In the genomic region with DNA sequence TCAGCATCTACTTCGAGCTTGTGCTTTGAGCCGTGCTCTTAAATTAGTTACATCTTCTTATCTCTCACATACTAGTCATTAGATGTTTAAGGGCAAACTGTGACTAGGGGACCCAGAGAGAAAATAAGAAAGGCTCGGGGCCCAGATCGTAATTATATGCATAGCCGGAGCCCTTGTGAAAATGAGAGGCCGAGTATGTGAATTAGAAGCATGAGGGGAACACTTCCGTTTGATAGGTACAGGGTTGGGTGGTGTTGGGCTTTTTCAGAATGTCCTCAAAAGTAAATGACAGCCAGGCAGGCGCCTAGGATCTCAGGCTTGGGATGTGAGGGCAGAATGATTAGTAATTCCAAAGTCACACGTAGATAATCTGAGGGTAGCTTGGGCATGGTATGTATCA, we compare ENCODE assay signal across 9 mouse cellular contexts. TPM values are rescaled to one million over a fixed set of nuclear protein-coding genes. Genes with fewer than 3 reads are reported as not detected.
DNase-seq lines count a peak whose midpoint lies in the region; ATAC-seq and TF ChIP-seq lines count a peak whose summit lies in the region.
"Had no signal": no experiment of that assay in that cellular context is flagged by ENCODE, and none has a peak within 500 bp of the region (broad histone marks: within the 10 kb centered on the region; RNA-seq: fewer than 3 reads in every experiment).

No protein-coding gene starts in this region.

- no peak overlapping the region for H3K27ac ChIP-seq in heart, embryonic 12.5 days (ENCODE audit: poor library complexity, severe bottlenecking)
- no peak overlapping the region for H3K27ac ChIP-seq in forebrain, embryonic 15.5 days (replicated peaks)
- H3K27ac ChIP-seq in liver, postnatal 0 days (ENCODE audit: low read depth): peak overlapping the region; percentile 78

- no peak for DNase-seq in heart, postnatal 36 days
- no peak for DNase-seq in liver, postnatal 0 days
- no peak for DNase-seq in cerebellum, adult 9-11 months
- no peak for DNase-seq in gastrocnemius, postnatal 10 days
- no peak for DNase-seq in spleen, postnatal 4 days (ENCODE audit: low spot score in 2 of 2)

- no peak for TF ChIP-seq EP300 in liver, postnatal 0 days (IDR thresholded peaks at IDR 0.05; ENCODE audit: low read depth)

- TF ChIP-seq CTCF in E14TG2a.4 (conservative IDR thresholded peaks at IDR 0.05; ENCODE audit: low read length): no peak
- no peak for TF ChIP-seq CTCF in liver, postnatal 0 days (IDR thresholded peaks at IDR 0.05; ENCODE audit: low read depth)

- no peaks in the 10 kb centered on the region for H3K9me3 ChIP-seq in heart, embryonic 12.5 days (replicated peaks)
- H3K9me3 ChIP-seq in E14TG2a.4 (ENCODE audit: low read length): no peaks in the 10 kb centered on the region
- no peaks in the 10 kb centered on the region for H3K9me3 ChIP-seq in forebrain, embryonic 15.5 days
- H3K9me3 ChIP-seq in liver, postnatal 0 days (ENCODE audit: low read length): no peaks in the 10 kb centered on the region

- peak overlapping the region; percentile 86 for H3K4me2 ChIP-seq in heart, embryonic 12.5 days
- peak overlapping the region; percentile 77 for H3K4me2 ChIP-seq in forebrain, embryonic 15.5 days (replicated peaks)
- peak overlapping the region; percentile 80 for H3K4me2 ChIP-seq in liver, postnatal 0 days (ENCODE audit: low read depth, low read length)

- H3K36me3 ChIP-seq in heart, embryonic 12.5 days: peaks cover 39% of the 10 kb centered on the region
- peaks cover 43% of the 10 kb centered on the region for H3K36me3 ChIP-seq in E14TG2a.4 (ENCODE audit: insufficient read depth, low read length)
- peaks cover 34% of the 10 kb centered on the region for H3K36me3 ChIP-seq in forebrain, embryonic 15.5 days
- H3K36me3 ChIP-seq in liver, postnatal 0 days (replicated peaks; ENCODE audit: insufficient read depth, low read length): peaks cover 28% of the 10 kb centered on the region

- no peaks in the 10 kb centered on the region for H3K27me3 ChIP-seq in heart, embryonic 12.5 days (replicated peaks)
- no peaks in the 10 kb centered on the region for H3K27me3 ChIP-seq in E14TG2a.4 (ENCODE audit: insufficient read depth, low read length)
- H3K27me3 ChIP-seq in forebrain, embryonic 15.5 days: no peaks in the 10 kb centered on the region
- H3K27me3 ChIP-seq in liver, postnatal 0 days (ENCODE audit: insufficient read depth, low read length): no peaks in the 10 kb centered on the region

- intact Hi-C loops in heart, postnatal 36 days (cut with DNase I): no loop called here

- 19% methylated on average over 9 of the region's 9 CpGs for WGBS in heart, embryonic 12.5 days
- WGBS in forebrain, embryonic 15.5 days: 39% methylated on average over 9 of the region's 9 CpGs
- 25% methylated on average over 9 of the region's 9 CpGs for WGBS in liver, postnatal 0 days (ENCODE audit: insufficient replicate concordance)

- peaks cover 9% of the 10 kb centered on the region for H3K4me1 ChIP-seq in heart, embryonic 12.5 days (replicated peaks)
- peaks cover 23% of the 10 kb centered on the region for H3K4me1 ChIP-seq in E14TG2a.4 (replicated peaks; ENCODE audit: low read depth, low read length)
- peaks cover 12% of the 10 kb centered on the region for H3K4me1 ChIP-seq in forebrain, embryonic 15.5 days
- peaks cover 3% of the 10 kb centered on the region for H3K4me1 ChIP-seq in liver, postnatal 0 days (ENCODE audit: insufficient read depth)

- no peak for ATAC-seq in heart, embryonic 12.5 days (ENCODE audit: insufficient number of reproducible peaks, low FRiP score)
- ATAC-seq in forebrain, embryonic 15.5 days (replicated peaks): no peak
- no peak for ATAC-seq in liver, postnatal 0 days

- H3K4me3 ChIP-seq in heart, embryonic 12.5 days: peak overlapping the region; percentile 86
- peak overlapping the region; percentile 93 for H3K4me3 ChIP-seq in E14TG2a.4 (replicated peaks; ENCODE audit: low read length)
- peak overlapping the region; percentile 89 for H3K4me3 ChIP-seq in forebrain, embryonic 15.5 days
- peak overlapping the region; percentile 76 for H3K4me3 ChIP-seq in liver, postnatal 0 days (ENCODE audit: low read depth, low read length)

- H3K9ac ChIP-seq in heart, embryonic 12.5 days: peak overlapping the region; percentile 88
- H3K9ac ChIP-seq in forebrain, embryonic 15.5 days (replicated peaks): peak overlapping the region; percentile 83
- peak overlapping the region; percentile 81 for H3K9ac ChIP-seq in liver, postnatal 0 days (replicated peaks)

RNA-seq across cellular contexts. Expression of a gene that starts 0.9 kb away (rescaled TPM):
- polyA plus RNA-seq in heart, embryonic 12.5 days (2016; fragmentation: Nextera tagmentation; extraction: Ambion mirVana): 25.8 and 26.5 TPM in 2 replicates
- total RNA-seq in heart, postnatal 36 days (2021): 10 to 100 TPM; 15.7 to 16.1 TPM
- 39.3 and 40.0 TPM in 2 replicates for polyA plus RNA-seq in forebrain, embryonic 15.5 days (2015; fragmentation: Nextera tagmentation; extraction: Ambion mirVana)
- polyA plus RNA-seq in liver, postnatal 0 days (2015; fragmentation: Nextera tagmentation; extraction: Ambion mirVana): 10.2 and 12.9 TPM in 2 replicates
- total RNA-seq in gastrocnemius, postnatal 10 days (2021): 10 to 100 TPM; 13.7 to 17.6 TPM

RNA-seq across cellular contexts. Expression of a gene that starts 51.6 kb away (rescaled TPM):
- polyA plus RNA-seq in heart, embryonic 12.5 days (2016; fragmentation: Nextera tagmentation; extraction: Ambion mirVana): 10.0 and 10.3 TPM in 2 replicates
- under 1 TPM; 0.19 TPM for total RNA-seq in heart, postnatal 36 days (2021)
- polyA plus RNA-seq in forebrain, embryonic 15.5 days (2015; fragmentation: Nextera tagmentation; extraction: Ambion mirVana): 5.7 and 6.1 TPM in 2 replicates
- 0.15 and 0.39 TPM in 2 replicates for polyA plus RNA-seq in liver, postnatal 0 days (2015; fragmentation: Nextera tagmentation; extraction: Ambion mirVana)
- total RNA-seq in gastrocnemius, postnatal 10 days (2021): 1 to 10 TPM; 5.6 to 6.8 TPM
- total RNA-seq: granulocyte monocyte progenitor cell, adult 5-6 weeks had no signal
